ENCODE assay signal across 23 mouse cellular contexts in genomic region chr1:72338341-72338740, GRCm38 (mm10). TPM values are rescaled to one million over a fixed set of nuclear protein-coding genes. Genes with fewer than 3 reads are reported as not detected.
DNase-seq lines count a peak whose midpoint lies in the region; TF ChIP-seq lines count a peak whose summit lies in the region.
"Had no signal": no experiment of that assay in that cellular context is flagged by ENCODE, and none has a peak within 500 bp of the region (broad histone marks: within the 10 kb centered on the region; RNA-seq: fewer than 3 reads in every experiment).

No protein-coding gene starts in this region.

- TF ChIP-seq CTCF in kidney, adult 2 months (conservative IDR thresholded peaks at IDR 0.05; ENCODE audit: insufficient read depth, insufficient read length, low read depth, low read length): no peak
- no peak for TF ChIP-seq CTCF in liver, adult 2 months (IDR thresholded peaks at IDR 0.05; ENCODE audit: low read depth, low read length)

- 67% methylated on average over 5 of the region's 5 CpGs for WGBS in kidney, adult 2 months
- 84% methylated on average over 5 of the region's 5 CpGs for WGBS in liver, adult 2 months

- no peak overlapping the region for H3K9ac ChIP-seq in liver, adult 2 months (ENCODE audit: low read depth, low read length)
- H3K9ac ChIP-seq: embryonic facial prominence, embryonic 13.5 days; embryonic facial prominence, embryonic 15.5 days; forebrain, embryonic 12.5 days had no signal

- DNase-seq in kidney, adult 2 months: peak; percentile 64
- DNase-seq in kidney, postnatal 14 days: no peak
- DNase-seq in kidney, adult 9 months: peak; percentile 70
- DNase-seq in kidney, postnatal 4 days: no peak
- DNase-seq in liver, adult 2 months (ENCODE audit: extremely low read depth, low read depth, low spot score): peak; percentile 14
- no peak for DNase-seq in liver
- DNase-seq: adrenal gland, adult 2 months; adrenal gland, postnatal 10 days; adrenal gland, postnatal 25 days; cerebellum, adult 11 months; cerebellum, adult 18-20 months; cerebellum, adult 8-10 months; cerebellum, adult 9-11 months; cerebellum, postnatal 14 days; cerebellum, postnatal 36 days; embryo, embryonic 11 days had no signal

- peak overlapping the region; percentile 46; the same call in 1 of the 2 replicates for H3K27ac ChIP-seq in kidney, adult 2 months (ENCODE audit: insufficient read depth, low read depth, low read length)
- no peak overlapping the region for H3K27ac ChIP-seq in liver, adult 2 months (replicated peaks; ENCODE audit: insufficient read depth, low read depth, low read length)
- H3K27ac ChIP-seq: embryonic facial prominence, embryonic 13.5 days; embryonic facial prominence, embryonic 15.5 days; forebrain, embryonic 10.5 days; forebrain, embryonic 12.5 days had no signal

- peaks cover 6% of the 10 kb centered on the region; the same call in 1 of the 2 replicates for H3K4me1 ChIP-seq in kidney, adult 2 months (ENCODE audit: control insufficient read depth, insufficient read depth, low read length)
- H3K4me1 ChIP-seq in liver, adult 2 months (ENCODE audit: control insufficient read depth, insufficient read depth, low read length): peaks cover 6% of the 10 kb centered on the region; the same call in 1 of the 2 replicates
- H3K4me1 ChIP-seq: embryonic facial prominence, embryonic 13.5 days; embryonic facial prominence, embryonic 15.5 days; forebrain, embryonic 10.5 days; forebrain, embryonic 12.5 days had no signal

- no peaks in the 10 kb centered on the region for H3K27me3 ChIP-seq in kidney, adult 2 months (replicated peaks; ENCODE audit: control insufficient read depth, insufficient read depth, low read length)
- H3K27me3 ChIP-seq in liver, adult 2 months (ENCODE audit: control insufficient read depth, insufficient read depth, low read length): no peaks in the 10 kb centered on the region
- H3K27me3 ChIP-seq: embryonic facial prominence, embryonic 13.5 days; embryonic facial prominence, embryonic 15.5 days; forebrain, embryonic 12.5 days had no signal

- no peaks in the 10 kb centered on the region for H3K79me2 ChIP-seq in liver, adult 2 months (ENCODE audit: control insufficient read depth, insufficient read depth, low read length)

- no peak for TF ChIP-seq POLR2A in kidney, adult 2 months (IDR thresholded peaks at IDR 0.05; ENCODE audit: low read depth, low read length)
- TF ChIP-seq POLR2A in liver, adult 2 months (IDR thresholded peaks at IDR 0.05; ENCODE audit: extremely low read depth, insufficient read depth, low read length): no peak

- H3K4me3 ChIP-seq in kidney, adult 2 months (ENCODE audit: insufficient read depth, low read depth, low read length): no peak overlapping the region
- H3K4me3 ChIP-seq in liver, adult 2 months (ENCODE audit: insufficient read depth, low read depth, low read length): no peak overlapping the region
- H3K4me3 ChIP-seq: embryonic facial prominence, embryonic 13.5 days; embryonic facial prominence, embryonic 15.5 days; erythroblast, embryonic 14.5 days; forebrain, embryonic 10.5 days; forebrain, embryonic 12.5 days had no signal

- peaks cover 2% of the 10 kb centered on the region for H3K36me3 ChIP-seq in kidney, adult 2 months (ENCODE audit: control insufficient read depth, insufficient read depth, low read length)
- H3K36me3 ChIP-seq in liver, adult 2 months (ENCODE audit: control insufficient read depth, insufficient read depth, low read length): peaks cover 5% of the 10 kb centered on the region; the same call in 1 of the 2 replicates

RNA-seq across cellular contexts. Expression of gene Xrcc5, which starts 31.1 kb away (rescaled TPM):
- polyA plus RNA-seq in kidney, adult 2 months (2012; rRNA removed): 9.7 and 11.4 TPM in 2 replicates
- total RNA-seq in liver, adult 2 months (2014; rRNA removed): 18.7 and 23.5 TPM in 2 replicates
- polyA plus RNA-seq in liver, adult 2 months (2012; rRNA removed): 3.2 and 3.3 TPM in 2 replicates

RNA-seq across cellular contexts. Expression of gene Tmem169, which starts 54.2 kb away (rescaled TPM):
- 4.2 and 5.9 TPM in 2 replicates for polyA plus RNA-seq in kidney, adult 2 months (2012; rRNA removed)
- total RNA-seq in liver, adult 2 months (2014; rRNA removed): 0.13 and 0.18 TPM in 2 replicates
- 0.14 and 0.16 TPM in 2 replicates for polyA plus RNA-seq in liver, adult 2 months (2012; rRNA removed)
- total RNA-seq: common myeloid progenitor, adult 5-6 weeks; MEL had no signal
- polyA plus RNA-seq: erythroblast, embryonic 14.5 days had no signal

RNA-seq across cellular contexts. Expression of gene Pecr, which starts 54.2 kb away (rescaled TPM):
- 215 and 254 TPM in 2 replicates for polyA plus RNA-seq in kidney, adult 2 months (2012; rRNA removed)
- total RNA-seq in liver, adult 2 months (2014; rRNA removed): 262 and 269 TPM in 2 replicates
- polyA plus RNA-seq in liver, adult 2 months (2012; rRNA removed): 228 and 250 TPM in 2 replicates

Comparison
In these comparisons a context has a peak if more than half of its experiments do, and no peak if none do; other contexts are left out.
1. DNase-seq: peak in kidney, adult 2 months (single experiment), kidney, adult 9 months (single experiment) and liver, adult 2 months (single experiment); none in kidney, postnatal 14 days (single experiment), kidney, postnatal 4 days (0 of 2) and liver (single experiment).